Mouse (Mus musculus) left cerebral cortex, postnatal 14 days (tissue): ENCODE results near the gene Hdgf. TPM values are rescaled to one million over a fixed set of nuclear protein-coding genes. Genes with fewer than 3 reads are reported as not detected.

Experiments
- DNase-seq, 2 experiments: peaks; one replicate each; pipeline ENCODE4 v3.0.0; 2021 to 2022; ENCODE audit warnings: low spot score in 2 of 2, mixed read lengths in 1 of 2
- intact Hi-C: fragments of 180-260 bp; cut with DNase I; formaldehyde crosslinking; loops from one replicate; pipeline ENCODE4 v1.15.1; 2025
- total RNA-seq, 2 experiments: library from RNA; stranded (reverse); gene quantifications; 2 replicates each; pipeline ENCODE4 v1.2.3; 2021

The Hdgf gene
- total RNA-seq, 2 experiments from 2014 or later, result 130 to 139 TPM

DNA sequence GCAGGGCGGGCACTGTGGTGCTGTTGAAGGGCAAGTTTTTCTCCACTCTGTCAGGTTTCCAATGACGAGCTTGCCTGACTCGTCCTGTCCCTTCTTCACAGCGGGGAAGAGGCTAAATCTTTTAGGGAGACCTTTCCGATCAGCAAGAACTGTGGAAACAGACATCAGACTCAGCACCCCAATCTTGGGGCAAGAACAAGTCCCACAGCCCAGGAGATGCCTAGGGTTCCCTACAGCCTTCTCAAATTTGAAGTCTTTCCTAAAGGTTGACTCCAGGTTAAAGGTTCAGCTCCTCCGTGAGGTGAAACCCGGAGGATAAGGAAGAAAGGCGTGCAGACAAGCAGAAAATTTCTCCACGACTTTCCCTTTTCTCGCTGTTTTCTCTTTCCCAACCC, 54.1 kb downstream of the Hdgf start:
- intact Hi-C loops, result loop anchor here (2.0 kb wide), 1 partner anchor 25 kb away; no protein-coding TSS in a partner anchor
- no peak for DNase-seq

DNA sequence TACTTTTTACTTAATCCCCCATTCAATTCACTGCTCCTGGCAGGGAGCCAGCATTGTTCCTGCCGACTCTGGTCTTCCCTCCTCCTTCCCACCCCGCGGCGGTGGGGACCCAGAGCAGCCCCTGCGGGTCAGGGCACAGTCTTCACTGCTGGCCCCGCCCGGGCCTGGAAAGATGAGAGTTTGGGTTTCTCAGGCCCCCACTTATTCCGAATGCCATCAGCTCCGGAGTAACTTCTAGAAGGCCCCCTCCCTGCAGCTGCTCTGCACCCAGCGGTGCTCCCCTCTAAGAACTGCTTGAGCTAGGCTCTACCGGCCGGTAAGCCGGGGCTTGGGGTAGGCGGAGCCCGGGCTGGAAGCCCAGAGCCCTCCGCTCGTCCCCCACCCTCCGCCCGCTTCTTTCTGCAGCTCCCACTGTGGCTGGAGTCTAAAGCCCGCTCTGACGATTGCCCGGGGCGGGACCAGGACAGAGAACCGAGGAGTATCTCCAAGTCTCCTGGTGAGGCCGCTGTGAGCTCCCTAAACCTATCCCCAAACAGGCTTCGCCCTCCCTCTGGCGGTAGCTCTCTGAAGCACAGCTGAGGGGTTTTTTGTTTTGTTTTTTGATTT, 54.6 kb downstream of the Hdgf start:
- DNase-seq, result peak; percentile 82 to 88
- intact Hi-C loops, result loop anchor here (2.0 kb wide), 1 partner anchor 26 kb away; no protein-coding TSS in a partner anchor

Other genes starting within 250 kb of the Hdgf start
- gene Lrrc71, start 157.7 kb upstream of the Hdgf start, total RNA-seq, result under 1 TPM; 0.21 to 0.55 TPM
- under 1 TPM in 1 of 2 experiments, not detected in 1; 0.61 TPM for gene Ntrk1, start 111.2 kb upstream of the Hdgf start, total RNA-seq
- gene Insrr, start 109.4 kb upstream of the Hdgf start, total RNA-seq, result under 1 TPM; 0.57 to 0.66 TPM
- gene Pear1, start 82.0 kb upstream of the Hdgf start, total RNA-seq, result 1 to 10 TPM; 7.3 to 9.1 TPM
- gene Sh2d2a, start 59.6 kb upstream of the Hdgf start, total RNA-seq, result not detected
- 10 to 100 TPM; 64.4 to 65.9 TPM for gene Prcc, start 20.7 kb upstream of the Hdgf start, total RNA-seq
- gene Mrpl24, start 13.2 kb downstream of the Hdgf start, total RNA-seq, result 10 to 100 TPM; 45.5 to 48.5 TPM
- gene Isg20l2, start 24.0 kb downstream of the Hdgf start, total RNA-seq, result 10 to 100 TPM; 14.3 to 15.2 TPM
- gene Rrnad1, start 24.4 kb downstream of the Hdgf start, total RNA-seq, result 10 to 100 TPM; 17.7 to 19.0 TPM
- gene Crabp2, start 42.3 kb downstream of the Hdgf start, total RNA-seq, result 1 to 10 TPM; 5.4 to 5.9 TPM
- gene Nes, start 64.8 kb downstream of the Hdgf start, total RNA-seq, result 10 to 100 TPM; 10.1 to 10.4 TPM
- 100 to 1,000 TPM; 297 to 331 TPM for gene Bcan, start 93.9 kb downstream of the Hdgf start, total RNA-seq
- gene Hapln2, start 121.3 kb downstream of the Hdgf start, total RNA-seq, result 1 to 10 TPM; 1.3 TPM
- gene Gpatch4, start 136.8 kb downstream of the Hdgf start, total RNA-seq, result 10 to 100 TPM; 15.5 to 16.5 TPM
- 10 to 100 TPM; 60.8 to 64.2 TPM for gene Naxe, start 152.2 kb downstream of the Hdgf start, total RNA-seq
- not detected for gene Ttc24, start 172.0 kb downstream of the Hdgf start, total RNA-seq
- gene Iqgap3, start 175.7 kb downstream of the Hdgf start, total RNA-seq, result 1 to 10 TPM in 1 of 2 experiments, under 1 TPM in 1; 0.66 to 1.2 TPM
- gene Mef2d, start 236.1 kb downstream of the Hdgf start, total RNA-seq, result 100 to 1,000 TPM; 196 to 201 TPM